Comparison of ENCODE assay signal across 22 mouse cellular contexts in the genomic region with DNA sequence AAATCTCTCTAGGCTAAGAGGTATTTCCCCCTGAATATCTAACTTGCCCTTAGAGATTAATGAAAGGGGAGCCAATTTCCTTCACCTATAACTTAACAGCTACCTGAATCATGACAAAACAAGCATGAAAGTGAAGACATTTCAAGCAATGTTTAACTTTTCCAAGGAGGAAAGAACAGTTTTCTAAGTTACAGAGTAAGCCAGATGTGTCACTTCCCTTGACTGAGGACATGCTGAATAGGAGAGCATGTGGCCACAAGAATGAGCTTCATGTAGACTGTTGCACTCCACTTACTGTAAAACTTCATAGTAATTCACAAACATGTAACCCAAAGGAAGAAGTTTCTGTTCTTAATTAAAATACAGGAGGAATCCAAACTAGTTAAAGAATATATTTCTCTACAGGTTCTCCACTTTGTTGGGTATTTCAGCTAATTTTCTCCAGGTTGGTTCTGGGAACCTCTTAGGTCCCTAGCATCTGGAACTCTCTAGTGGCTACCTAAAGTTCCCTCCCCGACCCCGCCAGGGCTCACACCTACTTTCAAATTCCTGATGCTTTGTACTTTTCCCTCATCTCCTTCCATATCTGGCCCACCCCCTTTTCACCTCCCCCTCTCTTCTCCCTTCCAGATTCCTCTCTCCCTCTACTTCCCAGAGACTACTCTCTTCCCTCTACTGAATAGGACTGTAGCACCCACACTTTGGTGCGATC.
"Had no signal": no experiment of that assay in that cellular context is flagged by ENCODE, and none has a peak within 500 bp of the region (broad histone marks: within the 10 kb centered on the region; RNA-seq: fewer than 3 reads in every experiment).

No protein-coding gene starts in this region.

- H3K4me1 ChIP-seq: forebrain, embryonic 15.5 days; heart, embryonic 13.5 days; heart, embryonic 15.5 days; hindbrain, embryonic 13.5 days; hindbrain, embryonic 15.5 days; liver, embryonic 13.5 days; liver, embryonic 15.5 days had no signal

- H3K27ac ChIP-seq: forebrain, embryonic 15.5 days; heart, adult 2 months; heart, embryonic 13.5 days; heart, embryonic 15.5 days; hindbrain, embryonic 13.5 days; hindbrain, embryonic 15.5 days; hindbrain, postnatal 0 days; layer of hippocampus, adult 2 months; left cerebral cortex, adult 2 months; liver, embryonic 13.5 days; liver, embryonic 15.5 days had no signal

- H3K4me2 ChIP-seq: forebrain, embryonic 15.5 days; heart, embryonic 11.5 days; heart, embryonic 13.5 days; heart, embryonic 15.5 days; hindbrain, embryonic 13.5 days; hindbrain, embryonic 15.5 days; liver, embryonic 11.5 days; liver, embryonic 13.5 days; liver, embryonic 15.5 days had no signal

- H3K27me3 ChIP-seq: forebrain, embryonic 15.5 days; heart, embryonic 13.5 days; heart, embryonic 15.5 days; hindbrain, embryonic 13.5 days; hindbrain, embryonic 15.5 days; liver, embryonic 13.5 days; liver, embryonic 15.5 days had no signal

- H3K9me3 ChIP-seq: forebrain, embryonic 15.5 days; heart, embryonic 13.5 days; heart, embryonic 15.5 days; hindbrain, embryonic 13.5 days; hindbrain, embryonic 15.5 days; liver, embryonic 13.5 days; liver, embryonic 15.5 days had no signal

- H3K36me3 ChIP-seq: forebrain, embryonic 15.5 days; heart, embryonic 13.5 days; heart, embryonic 15.5 days; hindbrain, embryonic 13.5 days; hindbrain, embryonic 15.5 days; liver, embryonic 13.5 days; liver, embryonic 15.5 days had no signal

- H3K9ac ChIP-seq: forebrain, embryonic 15.5 days; forebrain, postnatal 0 days; heart, embryonic 13.5 days; heart, embryonic 15.5 days; hindbrain, embryonic 13.5 days; hindbrain, embryonic 15.5 days; liver, embryonic 13.5 days; liver, embryonic 15.5 days; liver, postnatal 0 days had no signal

- ATAC-seq: forebrain, embryonic 15.5 days; forebrain, postnatal 0 days; hindbrain, postnatal 0 days; intestine, embryonic 16.5 days; liver, postnatal 0 days had no signal

- H3K4me3 ChIP-seq: forebrain, embryonic 15.5 days; heart, adult 2 months; heart, embryonic 13.5 days; heart, embryonic 15.5 days; hindbrain, embryonic 13.5 days; hindbrain, embryonic 15.5 days; layer of hippocampus, adult 2 months; left cerebral cortex, adult 2 months; liver, embryonic 13.5 days; liver, embryonic 15.5 days had no signal

- DNase-seq: forebrain, postnatal 0 days; gastrocnemius, postnatal 14 days; gastrocnemius, postnatal 36 days; heart, adult 11 months; heart, adult 2 months; heart, postnatal 14 days; heart, postnatal 36 days; liver; liver, embryonic 13.5 days; liver, postnatal 0 days had no signal
